Mouse (Mus musculus) MEL (cell line): Measurements from ENCODE around the gene Vps13c. TPM values are rescaled to one million over a fixed set of nuclear protein-coding genes. Genes with fewer than 3 reads are reported as not detected.

Experiments
- DNase-seq: peaks from one replicate; pipeline ENCODE4 v3.0.0; 2011; ENCODE audit warnings: low read depth, low spot score
- H3K27ac ChIP-seq: 2 replicates; pipeline ENCODE4 v1.5.1; 2012; ENCODE audit warnings: low read depth, mild to moderate bottlenecking, control low read depth, low read length, moderate library complexity; ENCODE audit not compliant: control insufficient read depth
- H3K27me3 ChIP-seq, 2 experiments: fragments of 150-350 bp in 1 of 2; sonication (generic) in 1 of 2; 2 replicates each; pipeline ENCODE4 v1.6.1; 2012; ENCODE audit warnings: low read length in 2 of 2, mild to moderate bottlenecking in 2 of 2, improper control_type of control experiment in 1 of 2, moderate library complexity in 1 of 2; ENCODE audit not compliant: insufficient read depth in 2 of 2, control insufficient read depth in 1 of 2
- H3K36me3 ChIP-seq, 2 experiments: 2 replicates each; pipeline ENCODE4 v1.6.1; 2012 to 2014; ENCODE audit warnings: low read length in 2 of 2, improper control_type of control experiment in 1 of 2, inconsistent platforms in 1 of 2, mild to moderate bottlenecking in 1 of 2; ENCODE audit not compliant: insufficient read depth in 2 of 2, control insufficient read depth in 1 of 2
- H3K4me1 ChIP-seq, 2 experiments: fragments of 150-350 bp in 1 of 2; sonication (generic) in 1 of 2; 2 replicates each; pipeline ENCODE4 v1.6.1; 2012; ENCODE audit warnings: low read length in 2 of 2, improper control_type of control experiment in 1 of 2, mild to moderate bottlenecking in 1 of 2; ENCODE audit not compliant: insufficient read depth in 2 of 2, control insufficient read depth in 1 of 2
- H3K4me3 ChIP-seq, 2 experiments: fragments of 150-350 bp in 1 of 2; sonication (generic) in 1 of 2; 2 replicates each; pipeline ENCODE4 v1.5.1; 2012; ENCODE audit warnings: low read depth in 2 of 2, low read length in 2 of 2, mild to moderate bottlenecking in 2 of 2, moderate library complexity in 2 of 2, control low read depth in 1 of 2, improper control_type of control experiment in 1 of 2; ENCODE audit not compliant: control insufficient read depth in 1 of 2, insufficient read depth in 1 of 2
- H3K79me2 ChIP-seq: 2 replicates; pipeline ENCODE4 v1.6.1; 2012; ENCODE audit warnings: mild to moderate bottlenecking, low read length, moderate library complexity; ENCODE audit not compliant: control insufficient read depth, poor library complexity, insufficient read depth
- H3K9ac ChIP-seq: 2 replicates; pipeline ENCODE4 v1.6.1; 2012; ENCODE audit warnings: low read depth, mild to moderate bottlenecking, control low read depth, low read length, moderate library complexity; ENCODE audit not compliant: control insufficient read depth, poor library complexity, severe bottlenecking
- H3K9me3 ChIP-seq: fragments of 150-350 bp; sonication (generic); replicated peaks from 2 replicates; pipeline ENCODE4 v1.6.1; 2012; ENCODE audit warnings: mild to moderate bottlenecking, low read length, improper control_type of control experiment, moderate library complexity; ENCODE audit not compliant: insufficient read depth
- BHLHE40 ChIP-seq: IDR thresholded peaks from 2 replicates; pipeline ENCODE4 v1.6.1; 2012; ENCODE audit warnings: low read depth, mild to moderate bottlenecking, inconsistent platforms, low read length, improper control_type of control experiment, borderline replicate concordance
- CHD2 ChIP-seq: IDR thresholded peaks from 2 replicates; pipeline ENCODE4 v1.6.1; 2011; ENCODE audit warnings: low read length, improper control_type of control experiment
- CTCF ChIP-seq, 3 experiments: IDR thresholded peaks in 2 of 3; conservative IDR thresholded peaks in 1 of 3; 2 replicates each; pipeline ENCODE4 v1.5.1; 2011 to 2012; ENCODE audit warnings: low read length in 3 of 3, low read depth in 2 of 3, mild to moderate bottlenecking in 2 of 3, improper control_type of control experiment in 1 of 3, inconsistent platforms in 1 of 3, mixed read lengths in 1 of 3, moderate library complexity in 1 of 3; ENCODE audit not compliant: control insufficient read depth in 1 of 3, insufficient read depth in 1 of 3, poor library complexity in 1 of 3, severe bottlenecking in 1 of 3
- E2F4 ChIP-seq: IDR thresholded peaks from 2 replicates; pipeline ENCODE4 v1.6.1; 2011; ENCODE audit warnings: low read depth, low read length, improper control_type of control experiment, borderline replicate concordance
- EP300 ChIP-seq, 2 experiments: IDR thresholded peaks; 2 replicates each; pipeline ENCODE4 v1.6.1; 2011; ENCODE audit warnings: improper control_type of control experiment in 2 of 2, low read length in 2 of 2, low read depth in 1 of 2, mild to moderate bottlenecking in 1 of 2
- ETS1 ChIP-seq: IDR thresholded peaks from 2 replicates; pipeline ENCODE4 v1.6.1; 2012; ENCODE audit warnings: low read depth, mild to moderate bottlenecking, inconsistent platforms, low read length, improper control_type of control experiment, moderate library complexity
- GABPA ChIP-seq: IDR thresholded peaks from 2 replicates; pipeline ENCODE4 v1.6.1; 2012; ENCODE audit warnings: low read depth, mild to moderate bottlenecking, inconsistent platforms, low read length, improper control_type of control experiment, moderate library complexity
- GATA1 ChIP-seq: IDR thresholded peaks from 2 replicates; pipeline ENCODE4 v1.6.1; 2011; ENCODE audit warnings: low read depth, low read length, improper control_type of control experiment
- HCFC1 ChIP-seq: IDR thresholded peaks from 2 replicates; pipeline ENCODE4 v1.6.1; 2012; ENCODE audit warnings: low read depth, mild to moderate bottlenecking, inconsistent platforms, low read length, improper control_type of control experiment, moderate library complexity
- KAT2A ChIP-seq: conservative IDR thresholded peaks from 2 replicates; pipeline ENCODE4 v1.6.1; 2012; ENCODE audit warnings: low read depth, low read length, improper control_type of control experiment, inconsistent platforms
- MAFK ChIP-seq: IDR thresholded peaks from 2 replicates; pipeline ENCODE4 v1.6.1; 2011; ENCODE audit warnings: low read depth, mild to moderate bottlenecking, low read length, improper control_type of control experiment, borderline replicate concordance
- MEF2A ChIP-seq: IDR thresholded peaks from 2 replicates; pipeline ENCODE4 v1.6.1; 2014; ENCODE audit warnings: low read depth, mild to moderate bottlenecking, inconsistent platforms, low read length, improper control_type of control experiment; ENCODE audit not compliant: poor library complexity, insufficient replicate concordance, severe bottlenecking; ENCODE audit errors: extremely low read depth
- MYB ChIP-seq: IDR thresholded peaks from 2 replicates; pipeline ENCODE4 v1.6.1; 2011; ENCODE audit warnings: mild to moderate bottlenecking, low read depth, low read length, improper control_type of control experiment
- NELFE ChIP-seq: IDR thresholded peaks from 2 replicates; pipeline ENCODE4 v1.6.1; 2011; ENCODE audit warnings: low read depth, low read length, improper control_type of control experiment
- NRF1 ChIP-seq: IDR thresholded peaks from 2 replicates; pipeline ENCODE4 v1.6.1; 2014; ENCODE audit warnings: low read depth, mild to moderate bottlenecking, inconsistent platforms, low read length, improper control_type of control experiment, moderate library complexity; ENCODE audit not compliant: poor library complexity, insufficient read depth, severe bottlenecking
- SIN3A ChIP-seq: IDR thresholded peaks from 2 replicates; pipeline ENCODE4 v1.6.1; 2012; ENCODE audit warnings: low read length, improper control_type of control experiment, inconsistent platforms
- SMC3 ChIP-seq: IDR thresholded peaks from 2 replicates; pipeline ENCODE4 v1.6.1; 2011; ENCODE audit warnings: low read depth, low read length, improper control_type of control experiment
- TAL1 ChIP-seq: IDR thresholded peaks from 2 replicates; pipeline ENCODE4 v1.6.1; 2012; ENCODE audit warnings: mild to moderate bottlenecking, inconsistent platforms, low read length, moderate library complexity, mixed read lengths
- TCF12 ChIP-seq: IDR thresholded peaks from 2 replicates; pipeline ENCODE4 v1.6.1; 2014; ENCODE audit warnings: low read depth, mild to moderate bottlenecking, inconsistent platforms, low read length, improper control_type of control experiment, moderate library complexity
- UBTF ChIP-seq: IDR thresholded peaks from 2 replicates; pipeline ENCODE4 v1.6.1; 2012; ENCODE audit warnings: low read depth, mild to moderate bottlenecking, inconsistent platforms, low read length, improper control_type of control experiment, moderate library complexity, borderline replicate concordance; ENCODE audit not compliant: insufficient read depth
- ZC3H11A ChIP-seq: IDR thresholded peaks from 2 replicates; pipeline ENCODE4 v1.6.1; 2012; ENCODE audit warnings: low read depth, mild to moderate bottlenecking, inconsistent platforms, low read length, improper control_type of control experiment
- ZMIZ1 ChIP-seq: IDR thresholded peaks from 2 replicates; pipeline ENCODE4 v1.6.1; 2012; ENCODE audit warnings: low read depth, mild to moderate bottlenecking, inconsistent platforms, low read length, improper control_type of control experiment, moderate library complexity
- ZNF384 ChIP-seq: IDR thresholded peaks from 2 replicates; pipeline ENCODE4 v1.6.1; 2012; ENCODE audit warnings: low read depth, mild to moderate bottlenecking, inconsistent platforms, low read length, improper control_type of control experiment
- polyA plus RNA-seq, 2 experiments: library from polyadenylated mRNA; stranded (reverse) in 1 of 2; unstranded in 1 of 2; fragments of >175 nt in 1 of 2; fragments of >200 nt in 1 of 2; gene quantifications; 2 replicates each; pipeline versions ENCODE4 v1.2.1 to v1.2.4; 2012; ENCODE audit warnings: low replicate concordance in 2 of 2, low read depth in 1 of 2; ENCODE audit not compliant: insufficient read length in 2 of 2, insufficient read depth in 1 of 2, missing spikeins in 1 of 2
- total RNA-seq: library from RNA; depleted of rRNA; stranded (reverse); fragments of 300-350 nt; gene quantifications from 2 replicates; pipeline ENCODE4 v1.2.3, GENCODE M21; 2012

Gene Vps13c
- total and polyA plus RNA-seq, 3 experiments = 14.6 to 28.3 TPM; not detected in 1

DNA sequence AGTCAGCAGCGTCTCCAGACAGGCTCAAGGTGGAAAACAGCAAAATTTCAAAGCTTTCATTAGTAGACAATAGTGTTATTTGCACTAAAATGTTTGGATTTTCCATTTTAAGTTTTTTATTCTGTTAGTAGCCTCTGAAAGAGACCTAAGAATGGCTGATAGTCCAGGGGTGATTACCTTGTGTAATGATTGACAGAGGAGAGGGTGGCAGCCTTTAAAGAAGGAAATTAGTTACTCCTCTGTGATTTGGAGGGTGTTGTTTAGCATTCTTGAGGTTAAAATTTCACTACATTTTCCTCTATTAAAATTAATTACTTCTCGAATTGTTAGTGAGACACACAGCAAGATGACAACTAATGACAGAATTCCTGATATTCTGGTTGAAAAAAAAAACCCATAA, 2.9 kb upstream of the Vps13c start:
- H3K27ac ChIP-seq = no peak overlapping the region
- no peaks in the 10 kb centered on the region for H3K27me3 ChIP-seq
- H3K79me2 ChIP-seq = peaks cover 4% of the 10 kb centered on the region; the same call in 1 of the 2 replicates
- DNase-seq = no peak
- H3K9ac ChIP-seq = no peak overlapping the region
- no peaks in the 10 kb centered on the region for H3K9me3 ChIP-seq
- TF ChIP-seq NRF1 = no peak
- no peak for TF ChIP-seq TAL1
- no peak for TF ChIP-seq KAT2A
- TF ChIP-seq EP300 (IDR thresholded peaks at IDR 0.05; ENCODE audit: low read depth in 1 of 2, low read length in 2 of 2) = no peak
- no peak for TF ChIP-seq ZMIZ1
- TF ChIP-seq MAFK = no peak
- no peak for TF ChIP-seq ZNF384
- no peak for TF ChIP-seq E2F4
- no peak for TF ChIP-seq GATA1
- TF ChIP-seq CHD2 = no peak
- TF ChIP-seq BHLHE40 = no peak
- TF ChIP-seq TCF12 = no peak
- no peak for TF ChIP-seq CTCF (IDR thresholded peaks at IDR 0.05 in 2 of 3, conservative IDR thresholded peaks at IDR 0.05 in 1 of 3; ENCODE audit: control insufficient read depth in 1 of 3, insufficient read depth in 1 of 3, low read depth in 2 of 3, low read length in 3 of 3, poor library complexity in 1 of 3, severe bottlenecking in 1 of 3)
- no peak for TF ChIP-seq UBTF
- TF ChIP-seq SMC3 = no peak
- TF ChIP-seq HCFC1 = no peak
- TF ChIP-seq MEF2A = no peak
- TF ChIP-seq SIN3A = no peak
- no peak for TF ChIP-seq ZC3H11A
- no peak for TF ChIP-seq GABPA
- peaks cover 0 to 8% of the 10 kb centered on the region in 2 experiments; a peak in 2 of 4 replicates for H3K36me3 ChIP-seq
- no peak overlapping the region for H3K4me3 ChIP-seq
- peaks cover 0 to 6% of the 10 kb centered on the region in 2 experiments; a peak in 3 of 4 replicates for H3K4me1 ChIP-seq

DNA sequence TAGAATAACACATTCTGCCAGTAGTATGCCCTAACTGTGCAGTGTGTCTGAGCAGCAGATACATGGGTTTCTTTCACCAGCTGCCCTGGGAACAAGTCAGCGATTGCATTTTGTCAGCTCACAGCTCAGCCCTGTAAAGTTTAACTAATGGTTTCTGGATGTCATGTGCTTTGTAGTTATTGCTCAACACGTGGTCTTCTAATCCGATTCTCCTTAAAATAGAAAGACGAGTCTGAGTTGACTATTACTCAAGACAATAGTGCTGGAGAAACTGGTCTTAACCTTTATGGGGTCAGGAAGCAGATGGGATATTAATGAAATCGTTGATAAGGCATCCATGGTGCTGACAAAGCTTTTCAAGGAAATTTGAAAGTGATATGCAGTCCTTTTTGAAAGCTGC, 2.6 kb downstream of the Vps13c start:
- no peak overlapping the region for H3K27ac ChIP-seq
- TF ChIP-seq NELFE = no peak
- no peak for TF ChIP-seq SMC3
- TF ChIP-seq ETS1 = no peak
- no peak for TF ChIP-seq MYB
- TF ChIP-seq, all 39 proteins: peak for 0
- H3K9ac ChIP-seq = no peak overlapping the region

More for the DNA sequence above, 2.6 kb downstream of the Vps13c start:
- H3K79me2 ChIP-seq = peaks cover 4% of the 10 kb centered on the region; the same call in 1 of the 2 replicates
- H3K4me3 ChIP-seq = no peak overlapping the region
- H3K9me3 ChIP-seq = no peaks in the 10 kb centered on the region
- peaks cover 0 to 6% of the 10 kb centered on the region in 2 experiments; a peak in 3 of 4 replicates for H3K4me1 ChIP-seq
- no peak for DNase-seq
- peaks cover 0 to 11% of the 10 kb centered on the region in 2 experiments; a peak in 2 of 4 replicates for H3K36me3 ChIP-seq
- no peaks in the 10 kb centered on the region for H3K27me3 ChIP-seq
